Mouse (Mus musculus): ENCODE results near the gene Clk4. TPM values are rescaled to one million over a fixed set of nuclear protein-coding genes. Genes with fewer than 3 reads are reported as not detected.

The Clk4 gene
- polyA plus RNA-seq, 1 experiment from 2014 or later, result 72.2 TPM

DNA sequence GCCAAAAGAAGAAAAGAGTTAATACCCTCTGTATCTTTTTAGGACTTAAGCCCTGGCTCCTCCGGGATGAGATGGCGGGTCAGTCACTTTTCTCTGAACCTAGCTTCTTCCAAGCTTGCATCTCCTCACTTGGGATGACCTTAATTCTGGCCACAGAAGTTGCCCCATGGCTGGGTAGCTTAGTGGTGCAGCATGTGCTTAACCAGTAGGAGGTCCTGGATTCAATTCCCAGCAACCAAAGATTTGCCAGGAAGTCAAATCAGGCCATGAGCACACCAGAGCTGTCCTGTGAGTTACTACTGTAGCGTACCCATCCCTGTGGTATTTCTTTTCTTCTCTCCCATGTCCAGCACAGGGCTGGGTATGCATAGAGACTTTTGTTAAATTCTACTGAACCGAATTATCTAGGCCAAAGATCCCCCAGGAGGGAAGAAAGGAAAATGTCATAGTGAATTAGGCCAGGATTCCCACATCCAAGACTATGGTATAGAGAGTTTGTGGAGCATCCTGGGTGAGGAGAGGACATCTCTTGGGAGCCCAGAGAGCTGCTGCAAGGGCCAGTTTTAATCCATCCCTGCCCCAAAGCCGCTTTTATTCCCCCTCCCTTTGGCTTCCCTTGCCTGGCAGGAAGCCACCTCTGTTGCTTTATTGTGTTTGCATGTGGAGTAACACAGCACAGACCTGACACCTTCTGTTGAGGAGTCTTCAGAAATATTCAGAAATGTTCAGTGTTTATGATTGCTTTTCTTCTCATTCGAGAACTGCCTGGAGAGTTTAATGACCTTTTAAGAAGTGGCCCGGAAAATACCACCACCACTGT is 54.7 kb downstream of the Clk4 start:
- no peak for ATAC-seq (replicated peaks; ENCODE audit: insufficient number of reproducible peaks, insufficient read depth, low FRiP score, low read depth)
- H3K4me3 ChIP-seq, result no peak overlapping the region
- WGBS, result 76% methylated on average over 7 of the region's 7 CpGs
- H3K9me3 ChIP-seq (replicated peaks), result no peaks in the 10 kb centered on the region
- H3K27ac ChIP-seq, result no peak overlapping the region
- no peaks in the 10 kb centered on the region for H3K36me3 ChIP-seq
- H3K9ac ChIP-seq, result no peak overlapping the region
- no peaks in the 10 kb centered on the region for H3K27me3 ChIP-seq
- H3K4me1 ChIP-seq (replicated peaks), result no peaks in the 10 kb centered on the region
- no peak overlapping the region for H3K4me2 ChIP-seq

DNA sequence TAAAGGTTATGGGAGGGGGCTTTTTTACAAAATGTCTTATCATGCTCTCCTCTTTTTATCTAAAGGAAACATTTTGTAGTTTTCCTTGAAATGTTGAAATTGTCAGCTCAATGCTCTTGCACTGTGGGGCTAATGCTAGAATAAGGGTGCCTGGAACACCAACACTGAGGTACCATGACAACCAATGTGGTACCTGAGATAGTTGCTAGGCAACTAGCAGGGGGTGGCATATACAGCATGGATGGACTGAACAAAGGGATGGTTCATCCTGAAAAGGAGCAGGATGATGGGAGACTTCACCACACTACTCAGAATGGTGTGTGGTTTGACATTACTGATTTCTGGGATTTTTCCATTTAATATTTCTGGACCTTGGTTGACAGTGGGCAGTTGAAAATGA is 59.1 kb downstream of the Clk4 start:
- Histone ChIP-seq H3K36me3 (no peaks in the 10 kb centered on the region), H3K27ac (no peak overlapping the region), H3K27me3 (no peaks in the 10 kb centered on the region), H3K9me3 (replicated peaks) (no peaks in the 10 kb centered on the region), H3K4me2 (no peak overlapping the region), H3K4me3 (no peak overlapping the region), H3K9ac (no peak overlapping the region), H3K4me1 (replicated peaks) (no peaks in the 10 kb centered on the region)
- ATAC-seq (replicated peaks; ENCODE audit: insufficient number of reproducible peaks, insufficient read depth, low FRiP score, low read depth), result no peak

DNA sequence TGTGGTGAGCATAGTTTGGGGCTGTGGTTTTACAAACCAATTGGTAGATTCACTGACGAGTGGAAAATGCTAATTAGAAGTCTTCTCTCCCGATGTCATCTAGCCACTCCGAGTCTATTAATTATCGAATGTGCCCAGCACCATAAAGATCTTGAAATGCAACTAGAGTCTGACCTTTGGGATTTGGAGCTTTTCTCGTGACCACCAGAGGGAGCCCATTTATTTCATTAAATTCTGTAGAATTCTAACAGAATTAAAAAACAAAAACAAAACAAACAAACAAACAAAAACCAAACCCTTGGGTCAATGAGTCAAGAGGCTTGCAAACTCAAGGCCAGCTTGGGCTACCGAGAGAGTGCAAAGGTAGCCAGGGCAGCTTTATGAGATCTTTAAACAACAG is 65.4 kb downstream of the Clk4 start:
- no peaks in the 10 kb centered on the region for H3K9me3 ChIP-seq (replicated peaks)
- WGBS, result 67% methylated on average over 6 of the region's 6 CpGs
- no peak for ATAC-seq (replicated peaks; ENCODE audit: insufficient number of reproducible peaks, insufficient read depth, low FRiP score, low read depth)

DNA sequence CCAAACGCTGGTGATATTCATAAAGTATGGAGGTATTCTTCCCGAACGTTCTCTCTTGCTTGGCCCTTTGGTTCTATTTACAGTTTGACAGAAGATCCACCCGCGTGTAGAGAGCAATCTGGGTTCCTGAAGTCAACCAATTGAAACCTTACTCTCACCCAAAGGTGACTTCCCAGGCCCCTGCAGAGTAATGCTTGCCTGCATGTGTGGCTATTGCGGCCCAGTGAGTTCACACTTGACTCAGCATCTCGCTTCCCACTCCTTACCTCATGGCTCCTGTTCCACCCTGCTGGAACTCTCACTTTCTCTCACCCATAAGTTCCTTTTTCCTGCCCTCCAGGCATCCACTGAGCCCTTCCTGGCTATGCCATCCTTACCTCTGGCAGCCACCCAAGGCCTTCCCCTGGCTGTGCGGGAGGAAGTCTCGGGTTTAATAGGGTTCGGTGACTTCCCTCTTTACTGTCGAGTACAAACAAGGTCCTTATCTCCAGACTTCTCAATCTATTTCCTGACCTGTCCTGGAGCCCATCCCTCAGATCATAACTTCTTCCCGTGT is 66.9 kb downstream of the Clk4 start:
- no peak overlapping the region for H3K4me2 ChIP-seq
- ATAC-seq (replicated peaks; ENCODE audit: insufficient number of reproducible peaks, insufficient read depth, low FRiP score, low read depth), result no peak
- H3K4me1 ChIP-seq (replicated peaks), result no peaks in the 10 kb centered on the region
- 73% methylated on average over 12 of the region's 12 CpGs for WGBS
- H3K9me3 ChIP-seq (replicated peaks), result no peaks in the 10 kb centered on the region
- H3K27ac ChIP-seq, result no peak overlapping the region
- H3K36me3 ChIP-seq, result no peaks in the 10 kb centered on the region
- no peak overlapping the region for H3K4me3 ChIP-seq
- no peak overlapping the region for H3K9ac ChIP-seq
- H3K27me3 ChIP-seq, result no peaks in the 10 kb centered on the region

More for the DNA sequence above, 65.4 kb downstream of the Clk4 start:
- H3K4me1 ChIP-seq (replicated peaks), result no peaks in the 10 kb centered on the region
- H3K36me3 ChIP-seq, result no peaks in the 10 kb centered on the region
- no peak overlapping the region for H3K4me3 ChIP-seq
- no peak overlapping the region for H3K27ac ChIP-seq
- no peak overlapping the region for H3K4me2 ChIP-seq
- no peaks in the 10 kb centered on the region for H3K27me3 ChIP-seq
- H3K9ac ChIP-seq, result no peak overlapping the region

DNA sequence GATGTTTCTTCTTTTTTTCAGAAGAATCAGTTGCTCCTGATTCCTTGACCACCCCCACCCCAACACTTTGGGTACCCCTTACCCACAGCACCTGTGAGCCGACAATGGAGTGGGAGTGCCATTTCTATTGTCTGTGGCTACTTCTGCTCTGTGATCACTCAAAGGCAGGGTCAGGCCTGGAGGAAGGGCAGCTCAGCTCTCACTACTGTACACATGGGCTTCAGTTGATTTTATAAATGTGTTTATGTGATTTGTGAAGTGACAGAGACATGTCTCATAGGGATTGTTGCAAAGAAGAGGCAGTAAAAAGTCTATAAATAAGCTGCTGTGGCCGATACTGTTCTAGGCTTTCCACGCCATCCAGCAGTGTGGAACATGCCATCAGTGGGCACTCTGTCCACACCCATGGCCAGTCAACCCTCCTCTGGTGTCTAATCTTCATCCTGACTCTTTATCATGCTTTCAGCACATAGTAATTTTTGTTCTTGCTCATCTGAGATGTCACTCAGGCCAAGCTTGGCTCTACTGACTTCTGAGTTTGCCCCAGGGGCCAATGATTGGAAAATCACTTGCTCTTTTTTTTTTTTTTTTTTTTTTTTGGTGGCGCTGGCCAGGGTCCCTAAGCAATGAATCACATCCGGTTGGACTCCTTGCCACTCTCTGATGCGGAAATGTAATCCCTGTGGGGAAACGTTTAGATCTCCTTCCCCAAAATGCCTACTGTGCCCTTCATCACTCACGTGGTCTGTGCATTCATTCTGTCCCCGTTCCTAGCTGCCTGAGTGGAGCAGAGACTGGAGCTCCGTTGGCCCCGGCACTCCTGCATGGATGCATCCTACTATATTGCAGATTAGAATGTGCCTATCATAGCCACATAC is 68.5 kb downstream of the Clk4 start:
- Histone ChIP-seq H3K4me3 (no peak overlapping the region), H3K27me3 (no peaks in the 10 kb centered on the region), H3K4me2 (no peak overlapping the region), H3K9ac (no peak overlapping the region), H3K4me1 (replicated peaks) (no peaks in the 10 kb centered on the region), H3K27ac (no peak overlapping the region), H3K9me3 (replicated peaks) (no peaks in the 10 kb centered on the region), H3K36me3 (no peaks in the 10 kb centered on the region)
- no peak for ATAC-seq (replicated peaks; ENCODE audit: insufficient number of reproducible peaks, insufficient read depth, low FRiP score, low read depth)
- WGBS, result 69% methylated on average over 11 of the region's 11 CpGs

Other genes starting within 250 kb of the Clk4 start
- gene Olfr54, start 247.5 kb upstream of the Clk4 start, polyA plus RNA-seq (2015; fragmentation: Nextera tagmentation; extraction: Ambion mirVana), result not detected in 2 replicates
- gene Olfr1375, start 213.6 kb upstream of the Clk4 start, polyA plus RNA-seq (2015; fragmentation: Nextera tagmentation; extraction: Ambion mirVana), result not detected in 2 replicates
- gene Zfp354a, start 202.5 kb upstream of the Clk4 start, polyA plus RNA-seq (2015; fragmentation: Nextera tagmentation; extraction: Ambion mirVana), result 5.6 and 5.9 TPM in 2 replicates
- gene Gm12569, start 41.3 kb upstream of the Clk4 start, polyA plus RNA-seq (2015; fragmentation: Nextera tagmentation; extraction: Ambion mirVana), result not detected in 2 replicates
- 0.19 and 0.24 TPM in 2 replicates for gene BC049762, start 1.3 kb downstream of the Clk4 start, polyA plus RNA-seq (2015; fragmentation: Nextera tagmentation; extraction: Ambion mirVana)
- 7.2 and 11.3 TPM in 2 replicates for gene Col23a1, start 28.2 kb downstream of the Clk4 start, polyA plus RNA-seq (2015; fragmentation: Nextera tagmentation; extraction: Ambion mirVana)

All from heart, embryonic 15.5 days (tissue).